ENCODE assay signal across 9 mouse cellular contexts in the genomic region with DNA sequence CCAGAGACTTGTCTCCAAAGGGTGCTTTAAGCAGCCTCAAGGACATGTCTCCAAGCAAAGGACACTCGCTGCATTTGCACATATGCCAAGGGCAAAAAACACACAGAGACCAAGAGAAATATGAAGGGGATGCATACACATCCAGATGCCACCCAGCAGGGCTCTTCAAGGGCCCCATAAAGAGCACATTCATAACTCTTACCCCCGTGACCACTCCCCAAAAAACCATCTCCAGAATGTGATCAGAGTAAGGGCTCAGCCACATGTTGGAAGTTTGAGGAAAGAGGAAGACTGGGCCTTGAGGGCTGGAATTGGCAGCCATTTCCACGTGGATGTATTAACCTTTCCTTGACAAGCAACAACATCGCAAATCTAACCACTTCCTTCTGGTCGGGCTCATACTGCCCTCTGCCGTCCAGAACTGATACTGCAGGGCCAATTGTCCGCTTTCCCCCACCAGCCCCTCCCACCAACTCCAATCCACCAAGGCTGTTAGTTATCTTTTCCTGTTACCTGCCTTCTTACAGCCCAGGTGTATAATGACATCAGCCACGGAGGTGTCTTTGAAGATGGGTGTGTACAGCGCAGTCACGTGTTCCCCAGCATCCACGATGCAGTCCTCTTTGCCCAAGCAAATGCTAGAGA. TPM values are rescaled to one million over a fixed set of nuclear protein-coding genes. Genes with fewer than 3 reads are reported as not detected.
DNase-seq lines count a peak whose midpoint lies in the region; ATAC-seq and TF ChIP-seq lines count a peak whose summit lies in the region.
"Had no signal": no experiment of that assay in that cellular context is flagged by ENCODE, and none has a peak within 500 bp of the region (broad histone marks: within the 10 kb centered on the region; RNA-seq: fewer than 3 reads in every experiment).

No protein-coding gene starts in this region.

- intact Hi-C loops in heart, postnatal 36 days (cut with DNase I) = loop anchor here (1.0 kb wide), 4 partner anchors 53 to 152 kb away; no protein-coding TSS in a partner anchor

- no peak overlapping the region for H3K4me3 ChIP-seq in ES-E14 (ENCODE audit: insufficient read depth in 1 of 2, low read depth in 1 of 2, low read length in 2 of 2, poor library complexity in 1 of 2, severe bottlenecking in 1 of 2)
- no peak overlapping the region for H3K4me3 ChIP-seq in forebrain, embryonic 10.5 days
- no peak overlapping the region for H3K4me3 ChIP-seq in lung, embryonic 16.5 days (ENCODE audit: low read length)
- H3K4me3 ChIP-seq: liver, embryonic 15.5 days had no signal

- peaks cover 3% of the 10 kb centered on the region; the same call in 1 of the 2 replicates for H3K27me3 ChIP-seq in forebrain, embryonic 10.5 days (ENCODE audit: poor library complexity, severe bottlenecking)
- H3K27me3 ChIP-seq in lung, embryonic 16.5 days (ENCODE audit: control insufficient read depth, insufficient read depth, low read depth, low read length) = no peaks in the 10 kb centered on the region
- H3K27me3 ChIP-seq: liver, embryonic 15.5 days had no signal

- peak; percentile 34 for ATAC-seq in lung, embryonic 16.5 days (ENCODE audit: low read depth)

- H3K9ac ChIP-seq in ES-E14 (ENCODE audit: insufficient read depth, low read depth, low read length, poor library complexity, severe bottlenecking) = no peak overlapping the region
- no peak overlapping the region for H3K9ac ChIP-seq in lung, embryonic 16.5 days (ENCODE audit: low read length)
- H3K9ac ChIP-seq: liver, embryonic 15.5 days had no signal

- in situ Hi-C loops in ES-E14 (cut with MboI; ENCODE audit: low sequenced_read_pairs in 2 of 2, unreplicated experiment in 2 of 2) = no loop called here

- H3K36me3 ChIP-seq in ES-E14 (ENCODE audit: control insufficient read depth, insufficient read depth, low read length, poor library complexity, severe bottlenecking) = no peaks in the 10 kb centered on the region
- H3K36me3 ChIP-seq in forebrain, embryonic 10.5 days (replicated peaks) = no peaks in the 10 kb centered on the region
- H3K36me3 ChIP-seq in lung, embryonic 16.5 days (ENCODE audit: control insufficient read depth, insufficient read depth, low read length) = no peaks in the 10 kb centered on the region
- H3K36me3 ChIP-seq: liver, embryonic 15.5 days had no signal

- no peak overlapping the region for H3K4me2 ChIP-seq in lung, embryonic 16.5 days (ENCODE audit: low read depth, low read length)
- H3K4me2 ChIP-seq: liver, embryonic 15.5 days had no signal

- 14% methylated on average over 11 of the region's 11 CpGs for WGBS in forebrain, embryonic 10.5 days
- 9% methylated on average over 11 of the region's 11 CpGs for WGBS in lung, embryonic 16.5 days

- H3K4me1 ChIP-seq in ES-E14 (ENCODE audit: control insufficient read depth in 2 of 2, insufficient read depth in 2 of 2, low read length in 2 of 2, poor library complexity in 1 of 2) = peaks cover 0 to 3% of the 10 kb centered on the region in 2 experiments; a peak in 1 of 4 replicates
- no peaks in the 10 kb centered on the region for H3K4me1 ChIP-seq in forebrain, embryonic 10.5 days
- H3K4me1 ChIP-seq in lung, embryonic 16.5 days (replicated peaks; ENCODE audit: control insufficient read depth, insufficient read depth, low read length) = peaks cover 9% of the 10 kb centered on the region
- H3K4me1 ChIP-seq: liver, embryonic 15.5 days had no signal

- DNase-seq in ES-E14 (ENCODE audit: low read depth, low spot score) = peak; percentile 77
- DNase-seq in c-Kit-positive CD71-negative TER-119-negative erythroid progenitor cells, embryonic 14.5 days (ENCODE audit: low read depth) = peak; percentile 59
- peak; percentile 77 for DNase-seq in forebrain, embryonic 10.5 days (ENCODE audit: extremely low spot score, low spot score)
- peak; percentile 85 to 88 for DNase-seq in heart, postnatal 36 days
- peak; percentile 64 to 87 for DNase-seq in layer of hippocampus, adult 18-20 months (ENCODE audit: low spot score in 2 of 2)
- peak; percentile 74 for DNase-seq in ovary, postnatal 10 days (ENCODE audit: low spot score)
- peak; percentile 81 for DNase-seq in thymus, postnatal 14 days

- H3K9me3 ChIP-seq in ES-E14 (ENCODE audit: control insufficient read depth, insufficient read depth, low read depth, low read length) = no peaks in the 10 kb centered on the region
- no peaks in the 10 kb centered on the region for H3K9me3 ChIP-seq in forebrain, embryonic 10.5 days
- H3K9me3 ChIP-seq in lung, embryonic 16.5 days (ENCODE audit: control insufficient read depth, low read length) = no peaks in the 10 kb centered on the region
- H3K9me3 ChIP-seq: liver, embryonic 15.5 days had no signal

- H3K27ac ChIP-seq in ES-E14 (ENCODE audit: insufficient read depth, low read depth, low read length, poor library complexity, severe bottlenecking) = no peak overlapping the region
- no peak overlapping the region for H3K27ac ChIP-seq in forebrain, embryonic 10.5 days
- H3K27ac ChIP-seq in lung, embryonic 16.5 days (ENCODE audit: low read length) = peak overlapping the region; percentile 58
- H3K27ac ChIP-seq: liver, embryonic 15.5 days had no signal

TF ChIP-seq in ES-E14, 5 proteins besides CTCF, POLR2A, EP300 and RAD21:
- TF ChIP-seq CHD2 (IDR thresholded peaks at IDR 0.05; ENCODE audit: low read depth, low read length) = no peak
- TF ChIP-seq MAFK (IDR thresholded peaks at IDR 0.05; ENCODE audit: insufficient read depth, low read depth, low read length) = no peak
- 0 out of 2 replicates have a peak, but pooled peaks have one; percentile 34 for TF ChIP-seq ZNF384 (IDR thresholded peaks at IDR 0.05; ENCODE audit: low read depth, low read length)
- peak; percentile 96; the same call in 1 of the 2 replicates for TF ChIP-seq ZC3H11A (IDR thresholded peaks at IDR 0.05; ENCODE audit: borderline replicate concordance, low read depth, low read length)
- TF ChIP-seq HCFC1 (IDR thresholded peaks at IDR 0.05; ENCODE audit: borderline replicate concordance, insufficient read depth, low read length) = no peak

RNA-seq across cellular contexts. Expression of gene Slc26a9, which starts 21.7 kb away (rescaled TPM):
- 0.32 and 0.36 TPM in 2 replicates for total RNA-seq in ES-E14 (2012; rRNA removed)
- polyA plus RNA-seq in forebrain, embryonic 10.5 days (2016; fragmentation: Nextera tagmentation; extraction: Ambion mirVana) = not detected in 2 replicates
- total RNA-seq in heart, postnatal 36 days (2021) = not detected
- total RNA-seq in layer of hippocampus, adult 18-20 months (2021) = under 1 TPM; 0.12 to 0.15 TPM
- 8.9 and 10.1 TPM in 2 replicates for polyA plus RNA-seq in lung, embryonic 16.5 days (2015; fragmentation: Nextera tagmentation; extraction: Ambion mirVana)
- polyA plus RNA-seq: liver, embryonic 15.5 days had no signal

RNA-seq across cellular contexts. Expression of gene Pm20d1, which starts 31.7 kb away (rescaled TPM):
- 2.0 and 4.9 TPM in 2 replicates for total RNA-seq in ES-E14 (2012; rRNA removed)
- polyA plus RNA-seq in forebrain, embryonic 10.5 days (2016; fragmentation: Nextera tagmentation; extraction: Ambion mirVana) = 1.5 TPM in 2 replicates
- total RNA-seq in heart, postnatal 36 days (2021) = 1 to 10 TPM; 5.7 to 7.0 TPM
- total RNA-seq in layer of hippocampus, adult 18-20 months (2021) = 1 to 10 TPM; 1.8 to 2.1 TPM
- 0.68 and 0.70 TPM in 2 replicates for polyA plus RNA-seq in lung, embryonic 16.5 days (2015; fragmentation: Nextera tagmentation; extraction: Ambion mirVana)
